Mouse (Mus musculus): ENCODE results near the gene Wap. TPM values are rescaled to one million over a fixed set of nuclear protein-coding genes. Genes with fewer than 3 reads are reported as not detected.

Gene Wap
- polyA plus RNA-seq (2015; fragmentation: Nextera tagmentation; extraction: Ambion mirVana), result not detected in 2 replicates

GRCm38 (mm10) chr11:6638537-6638936, at the start of gene Wap:
TSS of gene Wap (minus strand) at chr11:6638637.
- Histone ChIP-seq H3K27ac (no peak within 1 kb of the TSS), H3K27me3 (no peaks in the 10 kb centered on the region), H3K4me1 (no peaks in the 10 kb centered on the region), H3K4me2 (replicated peaks) (no peak within 1 kb of the TSS), H3K9ac (no peak within 1 kb of the TSS), H3K4me3 (no peak within 1 kb of the TSS), H3K9me3 (no peaks in the 10 kb centered on the region), H3K36me3 (no peaks in the 10 kb centered on the region)
- no peak for ATAC-seq (ENCODE audit: low FRiP score, low read depth)
- 92% methylated on average over 4 of the region's 4 CpGs for WGBS

GRCm38 (mm10) chr11:6684741-6685140, 46.3 kb upstream of the Wap start:
- Histone ChIP-seq H3K36me3 (no peaks in the 10 kb centered on the region), H3K9ac (no peak overlapping the region), H3K27ac (no peak overlapping the region), H3K27me3 (no peaks in the 10 kb centered on the region), H3K4me1 (peaks cover 7% of the 10 kb centered on the region; the same call in 1 of the 2 replicates), H3K9me3 (no peaks in the 10 kb centered on the region), H3K4me3 (no peak overlapping the region), H3K4me2 (replicated peaks) (no peak overlapping the region)
- WGBS, result 61% methylated on average over 3 of the region's 3 CpGs
- no peak for ATAC-seq (ENCODE audit: low FRiP score, low read depth)

GRCm38 (mm10) chr11:6680397-6680818, 42.0 kb upstream of the Wap start:
- peak; percentile 67; the same call in 1 of the 2 replicates for ATAC-seq (ENCODE audit: low FRiP score, low read depth)
- Histone ChIP-seq H3K4me2 (replicated peaks) (peak overlapping the region; percentile 10; the same call in 1 of the 2 replicates), H3K4me3 (no peak overlapping the region), H3K4me1 (peaks cover 7% of the 10 kb centered on the region; the same call in 1 of the 2 replicates), H3K9ac (no peak overlapping the region), H3K9me3 (no peaks in the 10 kb centered on the region), H3K27ac (no peak overlapping the region; the same call in 1 of the 2 replicates), H3K36me3 (no peaks in the 10 kb centered on the region), H3K27me3 (no peaks in the 10 kb centered on the region)
- WGBS, result 25% methylated on average over 10 of the region's 10 CpGs

GRCm38 (mm10) chr11:6679694-6680396, 41.4 kb upstream of the Wap start:
- no peak for ATAC-seq (ENCODE audit: low FRiP score, low read depth)
- no peaks in the 10 kb centered on the region for H3K9me3 ChIP-seq
- H3K4me3 ChIP-seq, result no peak overlapping the region
- H3K36me3 ChIP-seq, result no peaks in the 10 kb centered on the region
- H3K9ac ChIP-seq, result no peak overlapping the region
- H3K4me2 ChIP-seq (replicated peaks), result peak overlapping the region; percentile 10; the same call in 1 of the 2 replicates
- H3K27me3 ChIP-seq, result no peaks in the 10 kb centered on the region
- no peak overlapping the region; the same call in 1 of the 2 replicates for H3K27ac ChIP-seq
- 71% methylated on average over 16 of the region's 17 CpGs for WGBS
- peaks cover 7% of the 10 kb centered on the region; the same call in 1 of the 2 replicates for H3K4me1 ChIP-seq

GRCm38 (mm10) chr11:6677530-6677929, 39.1 kb upstream of the Wap start:
- Histone ChIP-seq H3K36me3 (no peaks in the 10 kb centered on the region), H3K9me3 (no peaks in the 10 kb centered on the region), H3K27ac (no peak overlapping the region), H3K4me3 (no peak overlapping the region), H3K4me2 (replicated peaks) (no peak overlapping the region), H3K9ac (no peak overlapping the region), H3K4me1 (peaks cover 7% of the 10 kb centered on the region; the same call in 1 of the 2 replicates), H3K27me3 (no peaks in the 10 kb centered on the region)
- 28% methylated on average over 7 of the region's 7 CpGs for WGBS
- no peak for ATAC-seq (ENCODE audit: low FRiP score, low read depth)

- no peak for ATAC-seq (ENCODE audit: low FRiP score, low read depth)
- Histone ChIP-seq H3K27me3 (no peaks in the 10 kb centered on the region), H3K9ac (no peak overlapping the region), H3K4me1 (peaks cover 7% of the 10 kb centered on the region; the same call in 1 of the 2 replicates), H3K4me3 (no peak overlapping the region), H3K4me2 (replicated peaks) (no peak overlapping the region), H3K27ac (no peak overlapping the region), H3K9me3 (no peaks in the 10 kb centered on the region), H3K36me3 (no peaks in the 10 kb centered on the region)
- WGBS, result 88% methylated on average over 9 of the region's 9 CpGs
Observed at GRCm38 (mm10) chr11:6676641-6677040, 38.2 kb upstream of the Wap start.

GRCm38 (mm10) chr11:6675402-6675801, 37.0 kb upstream of the Wap start:
- no peaks in the 10 kb centered on the region for H3K9me3 ChIP-seq
- no peaks in the 10 kb centered on the region for H3K27me3 ChIP-seq
- H3K36me3 ChIP-seq, result no peaks in the 10 kb centered on the region
- no peak for ATAC-seq (ENCODE audit: low FRiP score, low read depth)
- no peak overlapping the region; the same call in 1 of the 2 replicates for H3K9ac ChIP-seq
- H3K4me1 ChIP-seq, result peaks cover 5% of the 10 kb centered on the region; the same call in 1 of the 2 replicates
- no peak overlapping the region for H3K27ac ChIP-seq
- H3K4me3 ChIP-seq, result no peak overlapping the region
- H3K4me2 ChIP-seq (replicated peaks), result no peak overlapping the region
- 61% methylated on average over 7 of the region's 7 CpGs for WGBS

- ATAC-seq (ENCODE audit: low FRiP score, low read depth), result no peak
- H3K27ac ChIP-seq, result no peak overlapping the region
- H3K9me3 ChIP-seq, result no peaks in the 10 kb centered on the region
- H3K9ac ChIP-seq, result no peak overlapping the region
- H3K4me3 ChIP-seq, result no peak overlapping the region
- H3K36me3 ChIP-seq, result no peaks in the 10 kb centered on the region
- no peaks in the 10 kb centered on the region for H3K4me1 ChIP-seq
- no peak overlapping the region for H3K4me2 ChIP-seq (replicated peaks)
- H3K27me3 ChIP-seq, result no peaks in the 10 kb centered on the region
- 77% methylated on average over 9 of the region's 9 CpGs for WGBS
Observed at GRCm38 (mm10) chr11:6674701-6675100, 36.3 kb upstream of the Wap start.

- WGBS, result 82% methylated on average over 4 of the region's 4 CpGs
- no peaks in the 10 kb centered on the region for H3K36me3 ChIP-seq
Observed at GRCm38 (mm10) chr11:6670826-6671225, 32.4 kb upstream of the Wap start.

GRCm38 (mm10) chr11:6670044-6670443, 31.6 kb upstream of the Wap start:
- ATAC-seq (ENCODE audit: low FRiP score, low read depth), result no peak
- no peak overlapping the region for H3K9ac ChIP-seq
- no peak overlapping the region for H3K4me3 ChIP-seq
- no peaks in the 10 kb centered on the region for H3K36me3 ChIP-seq
- WGBS, result 35% methylated on average over 2 of the region's 2 CpGs
- no peak overlapping the region for H3K4me2 ChIP-seq (replicated peaks)
- no peaks in the 10 kb centered on the region for H3K4me1 ChIP-seq
- no peaks in the 10 kb centered on the region for H3K27me3 ChIP-seq
- no peak overlapping the region for H3K27ac ChIP-seq
- H3K9me3 ChIP-seq, result no peaks in the 10 kb centered on the region

More at GRCm38 (mm10) chr11:6670826-6671225, 32.4 kb upstream of the Wap start:
- ATAC-seq (ENCODE audit: low FRiP score, low read depth), result no peak
- H3K9me3 ChIP-seq, result no peaks in the 10 kb centered on the region
- H3K4me2 ChIP-seq (replicated peaks), result no peak overlapping the region
- H3K4me3 ChIP-seq, result no peak overlapping the region
- no peak overlapping the region for H3K9ac ChIP-seq
- H3K27ac ChIP-seq, result no peak overlapping the region
- H3K4me1 ChIP-seq, result no peaks in the 10 kb centered on the region
- no peaks in the 10 kb centered on the region for H3K27me3 ChIP-seq

- WGBS, result 61% methylated on average over 9 of the region's 9 CpGs
- Histone ChIP-seq H3K27ac (no peak overlapping the region), H3K9ac (no peak overlapping the region), H3K36me3 (no peaks in the 10 kb centered on the region), H3K4me3 (no peak overlapping the region), H3K9me3 (no peaks in the 10 kb centered on the region), H3K4me2 (replicated peaks) (no peak overlapping the region), H3K27me3 (no peaks in the 10 kb centered on the region), H3K4me1 (no peaks in the 10 kb centered on the region)
- ATAC-seq (ENCODE audit: low FRiP score, low read depth), result no peak
Observed at GRCm38 (mm10) chr11:6669041-6669440, 30.6 kb upstream of the Wap start.

GRCm38 (mm10) chr11:6666634-6667033, 28.2 kb upstream of the Wap start:
- no peak for ATAC-seq (ENCODE audit: low FRiP score, low read depth)
- Histone ChIP-seq H3K9ac (no peak overlapping the region), H3K9me3 (no peaks in the 10 kb centered on the region), H3K4me1 (no peaks in the 10 kb centered on the region), H3K4me2 (replicated peaks) (no peak overlapping the region), H3K4me3 (no peak overlapping the region), H3K27me3 (no peaks in the 10 kb centered on the region), H3K27ac (no peak overlapping the region), H3K36me3 (no peaks in the 10 kb centered on the region)
- WGBS, result 78% methylated on average over 2 of the region's 2 CpGs

Data from limb, embryonic 13.5 days (tissue).